Mouse (Mus musculus): ENCODE measurements at regions not wholly inside any gene's neighbourhood (a gene's known extent, or its start where the extent isn't known, plus 50 kb on each side); places are given as distances from the start of the nearest gene placed in this dataset.

GRCm38 (mm10) chr12:36913364-36913763, 195.0 kb upstream of the Meox2 start:
- peak; percentile 79 for DNase-seq

GRCm38 (mm10) chr12:36917576-36918106, 190.7 kb upstream of the Meox2 start:
- no peaks in the 10 kb centered on the region for H3K27me3 ChIP-seq (ENCODE audit: control insufficient read depth, insufficient read depth, low read length)
- no peaks in the 10 kb centered on the region for H3K9me3 ChIP-seq (ENCODE audit: control insufficient read depth, low read length)
- H3K4me2 ChIP-seq (ENCODE audit: low read length) = no peak overlapping the region
- peaks cover 11% of the 10 kb centered on the region; the same call in 1 of the 2 replicates for H3K4me1 ChIP-seq (ENCODE audit: control insufficient read depth, insufficient read depth, low read length)
- WGBS = 27% methylated on average over 1 of the region's 1 CpGs
- H3K4me3 ChIP-seq (replicated peaks; ENCODE audit: low read depth, low read length) = no peak overlapping the region
- H3K27ac ChIP-seq (replicated peaks; ENCODE audit: low read depth, low read length) = no peak overlapping the region
- DNase-seq (peak; percentile 4), ATAC-seq (ENCODE audit: low FRiP score, low TSS enrichment) (0 out of 2 replicates have a peak, but pooled peaks have one; percentile 21)
- no peak overlapping the region for H3K9ac ChIP-seq (replicated peaks; ENCODE audit: low read length)
- H3K36me3 ChIP-seq (ENCODE audit: control insufficient read depth, insufficient read depth, low read length) = no peaks in the 10 kb centered on the region

More at GRCm38 (mm10) chr12:36913364-36913763, 195.0 kb upstream of the Meox2 start:
- Histone ChIP-seq H3K27me3 (ENCODE audit: control insufficient read depth, insufficient read depth, low read length) (no peaks in the 10 kb centered on the region), H3K4me3 (replicated peaks; ENCODE audit: low read depth, low read length) (no peak overlapping the region), H3K4me1 (ENCODE audit: control insufficient read depth, insufficient read depth, low read length) (peaks cover 8% of the 10 kb centered on the region; the same call in 1 of the 2 replicates), H3K27ac (replicated peaks; ENCODE audit: low read depth, low read length) (no peak overlapping the region), H3K9ac (replicated peaks; ENCODE audit: low read length) (no peak overlapping the region), H3K4me2 (ENCODE audit: low read length) (no peak overlapping the region), H3K36me3 (ENCODE audit: control insufficient read depth, insufficient read depth, low read length) (no peaks in the 10 kb centered on the region), H3K9me3 (ENCODE audit: control insufficient read depth, low read length) (no peaks in the 10 kb centered on the region)
- no peak for ATAC-seq (ENCODE audit: low FRiP score, low TSS enrichment)

- DNase-seq = peak; percentile 49
- H3K4me1 ChIP-seq (ENCODE audit: control insufficient read depth, insufficient read depth, low read length) = peaks cover 11% of the 10 kb centered on the region; the same call in 1 of the 2 replicates
- H3K9me3 ChIP-seq (ENCODE audit: control insufficient read depth, low read length) = no peaks in the 10 kb centered on the region
- no peak overlapping the region for H3K9ac ChIP-seq (replicated peaks; ENCODE audit: low read length)
- no peak overlapping the region for H3K4me2 ChIP-seq (ENCODE audit: low read length)
- H3K36me3 ChIP-seq (ENCODE audit: control insufficient read depth, insufficient read depth, low read length) = no peaks in the 10 kb centered on the region
- peak overlapping the region; percentile 14; the same call in 1 of the 2 replicates for H3K27ac ChIP-seq (replicated peaks; ENCODE audit: low read depth, low read length)
- no peaks in the 10 kb centered on the region for H3K27me3 ChIP-seq (ENCODE audit: control insufficient read depth, insufficient read depth, low read length)
- WGBS = 34% methylated on average over 5 of the region's 5 CpGs
- peak; percentile 73 for ATAC-seq (ENCODE audit: low FRiP score, low TSS enrichment)
- H3K4me3 ChIP-seq (replicated peaks; ENCODE audit: low read depth, low read length) = no peak overlapping the region
These were observed 190.0 kb upstream of the Meox2 start for GRCm38 (mm10) chr12:36918294-36918876.

- Histone ChIP-seq H3K4me2 (ENCODE audit: low read length) (no peak overlapping the region), H3K4me3 (replicated peaks; ENCODE audit: low read depth, low read length) (no peak overlapping the region), H3K27me3 (ENCODE audit: control insufficient read depth, insufficient read depth, low read length) (no peaks in the 10 kb centered on the region), H3K36me3 (ENCODE audit: control insufficient read depth, insufficient read depth, low read length) (no peaks in the 10 kb centered on the region), H3K4me1 (ENCODE audit: control insufficient read depth, insufficient read depth, low read length) (peaks cover under 1% of the 10 kb centered on the region; the same call in 1 of the 2 replicates), H3K9ac (replicated peaks; ENCODE audit: low read length) (no peak overlapping the region), H3K27ac (replicated peaks; ENCODE audit: low read depth, low read length) (no peak overlapping the region), H3K9me3 (ENCODE audit: control insufficient read depth, low read length) (no peaks in the 10 kb centered on the region)
- ATAC-seq (ENCODE audit: low FRiP score, low TSS enrichment) = no peak
- WGBS = 92% methylated on average over 2 of the region's 2 CpGs
- no peak for DNase-seq
These were observed 184.8 kb upstream of the Meox2 start for GRCm38 (mm10) chr12:36923558-36923957.

GRCm38 (mm10) chr12:36926225-36926624, 182.1 kb upstream of the Meox2 start:
- no peaks in the 10 kb centered on the region for H3K27me3 ChIP-seq (ENCODE audit: control insufficient read depth, insufficient read depth, low read length)
- H3K4me2 ChIP-seq (ENCODE audit: low read length) = no peak overlapping the region
- ATAC-seq (ENCODE audit: low FRiP score, low TSS enrichment) (no peak), DNase-seq (no peak)
- no peak overlapping the region for H3K9ac ChIP-seq (replicated peaks; ENCODE audit: low read length)
- 69% methylated on average over 4 of the region's 4 CpGs for WGBS
- no peak overlapping the region for H3K27ac ChIP-seq (replicated peaks; ENCODE audit: low read depth, low read length)
- H3K4me1 ChIP-seq (ENCODE audit: control insufficient read depth, insufficient read depth, low read length) = no peaks in the 10 kb centered on the region
- no peak overlapping the region for H3K4me3 ChIP-seq (replicated peaks; ENCODE audit: low read depth, low read length)
- H3K36me3 ChIP-seq (ENCODE audit: control insufficient read depth, insufficient read depth, low read length) = no peaks in the 10 kb centered on the region
- no peaks in the 10 kb centered on the region for H3K9me3 ChIP-seq (ENCODE audit: control insufficient read depth, low read length)

GRCm38 (mm10) chr12:36933118-36933610, 175.2 kb upstream of the Meox2 start:
- no peaks in the 10 kb centered on the region for H3K9me3 ChIP-seq (ENCODE audit: control insufficient read depth, low read length)
- 0 out of 2 replicates have a peak, but pooled peaks have one; percentile 37 for ATAC-seq (ENCODE audit: low FRiP score, low TSS enrichment)
- peak; percentile 25 for DNase-seq
- no peaks in the 10 kb centered on the region for H3K27me3 ChIP-seq (ENCODE audit: control insufficient read depth, insufficient read depth, low read length)
- H3K36me3 ChIP-seq (ENCODE audit: control insufficient read depth, insufficient read depth, low read length) = no peaks in the 10 kb centered on the region
- H3K9ac ChIP-seq (replicated peaks; ENCODE audit: low read length) = no peak overlapping the region
- no peak overlapping the region for H3K4me3 ChIP-seq (replicated peaks; ENCODE audit: low read depth, low read length)
- no peak overlapping the region for H3K27ac ChIP-seq (replicated peaks; ENCODE audit: low read depth, low read length)
- H3K4me2 ChIP-seq (ENCODE audit: low read length) = no peak overlapping the region
- 3% methylated on average over 6 of the region's 6 CpGs for WGBS
- 0 out of 2 replicates have a peak, but pooled peaks cover 4% of the 10 kb centered on the region for H3K4me1 ChIP-seq (ENCODE audit: control insufficient read depth, insufficient read depth, low read length)

- ATAC-seq (ENCODE audit: low FRiP score, low TSS enrichment) = no peak
- Histone ChIP-seq H3K36me3 (ENCODE audit: control insufficient read depth, insufficient read depth, low read length) (no peaks in the 10 kb centered on the region), H3K4me2 (ENCODE audit: low read length) (no peak overlapping the region)
These were observed 164.4 kb upstream of the Meox2 start for GRCm38 (mm10) chr12:36943903-36944302.

GRCm38 (mm10) chr12:36945964-36946363, 162.4 kb upstream of the Meox2 start:
- ATAC-seq (ENCODE audit: low FRiP score, low TSS enrichment) (no peak), DNase-seq (peak; percentile 56)
- no peak overlapping the region for H3K4me3 ChIP-seq (replicated peaks; ENCODE audit: low read depth, low read length)
- no peaks in the 10 kb centered on the region for H3K9me3 ChIP-seq (ENCODE audit: control insufficient read depth, low read length)
- H3K27ac ChIP-seq (replicated peaks; ENCODE audit: low read depth, low read length) = no peak overlapping the region
- H3K4me2 ChIP-seq (ENCODE audit: low read length) = no peak overlapping the region
- no peaks in the 10 kb centered on the region for H3K4me1 ChIP-seq (ENCODE audit: control insufficient read depth, insufficient read depth, low read length)
- H3K27me3 ChIP-seq (ENCODE audit: control insufficient read depth, insufficient read depth, low read length) = no peaks in the 10 kb centered on the region
- WGBS = 41% methylated on average over 1 of the region's 1 CpGs
- no peak overlapping the region for H3K9ac ChIP-seq (replicated peaks; ENCODE audit: low read length)
- H3K36me3 ChIP-seq (ENCODE audit: control insufficient read depth, insufficient read depth, low read length) = no peaks in the 10 kb centered on the region

More at GRCm38 (mm10) chr12:36943903-36944302, 164.4 kb upstream of the Meox2 start:
- Histone ChIP-seq H3K4me3 (replicated peaks; ENCODE audit: low read depth, low read length) (no peak overlapping the region), H3K9ac (replicated peaks; ENCODE audit: low read length) (no peak overlapping the region), H3K27me3 (ENCODE audit: control insufficient read depth, insufficient read depth, low read length) (no peaks in the 10 kb centered on the region), H3K4me1 (ENCODE audit: control insufficient read depth, insufficient read depth, low read length) (no peaks in the 10 kb centered on the region), H3K27ac (replicated peaks; ENCODE audit: low read depth, low read length) (no peak overlapping the region), H3K9me3 (ENCODE audit: control insufficient read depth, low read length) (no peaks in the 10 kb centered on the region)
- 87% methylated on average over 1 of the region's 1 CpGs for WGBS
- DNase-seq = no peak

- Histone ChIP-seq H3K9me3 (ENCODE audit: control insufficient read depth, low read length) (no peaks in the 10 kb centered on the region), H3K4me1 (ENCODE audit: control insufficient read depth, insufficient read depth, low read length) (no peaks in the 10 kb centered on the region), H3K4me2 (ENCODE audit: low read length) (no peak overlapping the region), H3K27ac (replicated peaks; ENCODE audit: low read depth, low read length) (no peak overlapping the region), H3K36me3 (ENCODE audit: control insufficient read depth, insufficient read depth, low read length) (no peaks in the 10 kb centered on the region), H3K27me3 (ENCODE audit: control insufficient read depth, insufficient read depth, low read length) (no peaks in the 10 kb centered on the region), H3K4me3 (replicated peaks; ENCODE audit: low read depth, low read length) (no peak overlapping the region), H3K9ac (replicated peaks; ENCODE audit: low read length) (no peak overlapping the region)
- ATAC-seq (ENCODE audit: low FRiP score, low TSS enrichment) = no peak
- WGBS = 64% methylated on average over 3 of the region's 3 CpGs
- DNase-seq = no peak
These were observed 160.4 kb upstream of the Meox2 start for GRCm38 (mm10) chr12:36947902-36948301.

All from midbrain, embryonic 14.5 days (tissue).